Mouse (Mus musculus): ENCODE measurements around the gene Doxl2. TPM values are rescaled to one million over a fixed set of nuclear protein-coding genes. Genes with fewer than 3 reads are reported as not detected.
A peak's percentile ranks its signal among the peaks of the same experiment; 100 is the strongest.

Doxl2 gene
- polyA plus RNA-seq, 2 experiments = not detected

DNA sequence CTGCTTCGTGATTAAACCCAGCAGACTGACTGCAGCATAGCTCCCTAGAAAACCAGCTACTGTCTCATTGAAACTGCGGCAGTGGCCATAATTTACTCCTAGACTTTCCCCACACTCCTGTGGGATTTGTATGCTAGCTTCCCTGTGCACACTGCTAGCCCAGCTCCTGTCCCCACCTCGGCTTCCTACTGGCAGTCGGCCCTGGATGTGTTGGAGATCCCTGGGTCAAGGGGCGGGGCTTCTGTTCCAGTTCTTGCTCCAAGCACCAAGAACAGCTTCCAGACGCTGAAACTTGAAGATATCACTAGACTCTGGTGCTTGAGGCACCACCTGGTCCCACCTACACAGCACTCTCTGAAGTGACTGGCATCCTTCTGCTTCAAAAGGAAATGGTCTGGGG, 23.4 kb downstream of the Doxl2 start:
- H3K4me2 ChIP-seq (replicated peaks; ENCODE audit: low read depth, low read length, severe bottlenecking) = no peak overlapping the region
- no peak for TF ChIP-seq POLR2A (IDR thresholded peaks at IDR 0.05; ENCODE audit: borderline replicate concordance, extremely low read depth, insufficient read depth, insufficient read length)
- no peak overlapping the region for H3K9ac ChIP-seq (ENCODE audit: low read depth, low read length, severe bottlenecking)
- no peak for DNase-seq (ENCODE audit: low spot score)
- no peak overlapping the region for H3K27ac ChIP-seq (replicated peaks; ENCODE audit: low read depth, low read length)
- no peak for ATAC-seq (ENCODE audit: low FRiP score, low read depth)
- no peaks in the 10 kb centered on the region for H3K27me3 ChIP-seq (ENCODE audit: control insufficient read depth, insufficient read depth, low read length)
- no peaks in the 10 kb centered on the region for H3K36me3 ChIP-seq (ENCODE audit: control insufficient read depth, insufficient read depth, low read length)
- no peaks in the 10 kb centered on the region for H3K4me1 ChIP-seq (ENCODE audit: control insufficient read depth, insufficient read depth, low read length)
- H3K9me3 ChIP-seq (ENCODE audit: control insufficient read depth, low read length) = no peaks in the 10 kb centered on the region
- H3K4me3 ChIP-seq (replicated peaks; ENCODE audit: low read length) = no peak overlapping the region
- WGBS = 49% methylated on average over 6 of the region's 6 CpGs

DNA sequence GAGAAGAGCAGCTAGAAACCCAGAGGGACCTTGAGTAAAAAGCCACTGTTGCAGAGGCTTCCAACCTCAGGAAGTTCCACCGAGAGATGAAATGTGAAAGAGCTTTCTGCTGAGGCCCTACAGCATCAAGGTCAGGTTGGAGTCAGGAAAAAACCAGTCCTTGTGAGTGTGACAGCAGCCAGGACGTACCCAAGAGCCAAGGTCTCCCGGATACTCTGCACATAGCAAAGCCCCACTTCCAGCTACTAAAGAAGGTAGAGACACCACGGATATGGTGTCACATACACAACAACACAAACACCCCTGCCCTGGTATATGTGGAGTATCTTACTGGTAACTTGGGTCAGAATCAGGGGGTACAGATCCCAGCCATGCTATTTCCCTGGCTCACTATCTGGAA, 24.0 kb downstream of the Doxl2 start:
- H3K9me3 ChIP-seq (ENCODE audit: control insufficient read depth, low read length) = no peaks in the 10 kb centered on the region
- no peak for TF ChIP-seq POLR2A (IDR thresholded peaks at IDR 0.05; ENCODE audit: borderline replicate concordance, extremely low read depth, insufficient read depth, insufficient read length)
- no peak overlapping the region for H3K4me3 ChIP-seq (replicated peaks; ENCODE audit: low read length)
- H3K4me1 ChIP-seq (ENCODE audit: control insufficient read depth, insufficient read depth, low read length) = no peaks in the 10 kb centered on the region
- no peak overlapping the region for H3K4me2 ChIP-seq (replicated peaks; ENCODE audit: low read depth, low read length, severe bottlenecking)
- 83% methylated on average over 4 of the region's 4 CpGs for WGBS
- ATAC-seq (ENCODE audit: low FRiP score, low read depth) (no peak), DNase-seq (ENCODE audit: low spot score) (no peak)
- H3K27me3 ChIP-seq (ENCODE audit: control insufficient read depth, insufficient read depth, low read length) = no peaks in the 10 kb centered on the region
- H3K36me3 ChIP-seq (ENCODE audit: control insufficient read depth, insufficient read depth, low read length) = no peaks in the 10 kb centered on the region
- no peak overlapping the region for H3K9ac ChIP-seq (ENCODE audit: low read depth, low read length, severe bottlenecking)
- H3K27ac ChIP-seq (replicated peaks; ENCODE audit: low read depth, low read length) = no peak overlapping the region

DNA sequence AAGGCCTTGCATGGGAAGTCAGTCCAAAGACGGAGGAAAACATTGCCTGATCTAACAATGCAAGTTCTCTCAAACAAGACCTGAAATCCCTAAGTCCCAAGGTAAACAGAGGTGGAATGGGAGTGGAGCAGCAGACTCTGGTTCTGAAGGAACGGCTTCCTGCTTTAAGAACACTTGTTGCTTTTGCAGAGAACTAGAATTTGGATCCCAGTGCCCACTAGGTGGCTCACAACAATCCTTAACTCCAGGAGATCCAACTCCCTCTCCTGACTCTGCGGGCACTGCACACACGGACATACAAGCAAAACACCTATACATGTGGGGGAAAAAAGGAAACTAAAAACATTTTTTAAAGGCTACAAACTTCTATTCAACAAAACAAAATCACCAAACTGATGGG, 28.6 kb downstream of the Doxl2 start:
- 43% methylated on average over 4 of the region's 4 CpGs for WGBS
- Histone ChIP-seq H3K9ac (ENCODE audit: low read depth, low read length, severe bottlenecking) (no peak overlapping the region), H3K4me1 (ENCODE audit: control insufficient read depth, insufficient read depth, low read length) (peaks cover 2% of the 10 kb centered on the region), H3K9me3 (ENCODE audit: control insufficient read depth, low read length) (no peaks in the 10 kb centered on the region), H3K36me3 (ENCODE audit: control insufficient read depth, insufficient read depth, low read length) (no peaks in the 10 kb centered on the region), H3K4me3 (replicated peaks; ENCODE audit: low read length) (no peak overlapping the region), H3K27me3 (ENCODE audit: control insufficient read depth, insufficient read depth, low read length) (no peaks in the 10 kb centered on the region), H3K4me2 (replicated peaks; ENCODE audit: low read depth, low read length, severe bottlenecking) (no peak overlapping the region), H3K27ac (replicated peaks; ENCODE audit: low read depth, low read length) (no peak overlapping the region)
- ATAC-seq (ENCODE audit: low FRiP score, low read depth) (no peak), DNase-seq (ENCODE audit: low spot score) (no peak)
- no peak for TF ChIP-seq POLR2A (IDR thresholded peaks at IDR 0.05; ENCODE audit: borderline replicate concordance, extremely low read depth, insufficient read depth, insufficient read length)

DNA sequence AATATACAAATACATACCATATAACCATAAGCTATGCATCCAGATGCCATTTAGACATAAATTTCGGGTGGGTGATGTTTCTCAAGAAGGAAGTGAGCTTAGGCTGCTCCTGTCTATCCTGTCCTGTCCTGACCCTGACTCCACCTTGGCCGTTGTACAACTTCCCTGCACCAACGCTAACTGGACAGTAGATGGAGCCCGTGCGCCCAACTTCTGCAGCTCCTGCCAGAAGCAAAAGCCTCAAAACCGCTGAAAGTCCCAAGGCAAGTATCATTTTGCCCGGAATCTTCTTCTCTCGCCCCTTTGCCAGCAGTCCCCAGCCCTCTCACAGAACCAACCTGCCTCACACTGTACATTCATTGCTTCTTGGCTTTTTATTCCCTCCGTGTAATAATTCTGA, 33.2 kb downstream of the Doxl2 start:
- peak; percentile 34; the same call in 1 of the 2 replicates for ATAC-seq (ENCODE audit: low FRiP score, low read depth)

DNA sequence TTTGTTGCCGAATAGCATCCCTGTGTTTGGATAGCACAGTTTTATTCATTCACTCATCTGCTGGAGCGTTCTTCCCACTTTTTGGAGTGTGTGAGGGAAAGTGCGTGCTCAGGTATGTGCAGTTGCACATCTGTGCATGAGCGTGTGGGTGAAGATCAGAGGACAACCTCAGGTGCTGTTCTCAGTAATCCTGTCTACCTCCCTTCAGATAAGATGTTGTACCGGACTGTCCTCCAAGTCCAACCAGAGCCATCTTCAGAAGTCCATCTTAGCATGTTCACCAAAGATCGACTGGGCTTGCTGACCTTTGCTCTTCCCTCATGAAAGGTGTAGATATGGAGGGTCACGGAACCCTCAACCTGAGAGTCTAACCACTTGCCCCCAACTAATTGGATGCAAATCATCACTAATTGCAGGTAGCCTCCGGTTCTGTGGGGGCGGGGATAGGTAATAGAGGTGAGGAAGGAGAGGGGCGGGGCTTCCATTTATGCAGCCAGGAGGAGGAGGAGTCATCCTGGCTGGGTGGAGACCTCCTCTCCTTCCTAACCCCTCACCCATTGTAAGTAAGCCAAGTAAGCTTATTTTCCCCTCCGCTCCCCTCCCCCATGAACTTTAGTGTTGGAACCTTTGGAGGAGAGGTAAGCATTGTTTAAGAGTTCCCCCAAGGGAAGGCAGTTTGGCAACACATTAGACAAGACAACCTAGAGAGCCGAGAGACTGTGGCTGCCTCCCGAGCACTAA, 33.8 kb downstream of the Doxl2 start:
- no peak overlapping the region for H3K27ac ChIP-seq (replicated peaks; ENCODE audit: low read depth, low read length)
- no peaks in the 10 kb centered on the region for H3K27me3 ChIP-seq (ENCODE audit: control insufficient read depth, insufficient read depth, low read length)
- H3K4me1 ChIP-seq (ENCODE audit: control insufficient read depth, insufficient read depth, low read length) = peaks cover 8% of the 10 kb centered on the region
- 11% methylated on average over 13 of the region's 13 CpGs for WGBS
- TF ChIP-seq POLR2A (IDR thresholded peaks at IDR 0.05; ENCODE audit: borderline replicate concordance, extremely low read depth, insufficient read depth, insufficient read length) = no peak
- H3K4me3 ChIP-seq (replicated peaks; ENCODE audit: low read length) = peak overlapping the region; percentile 23
- H3K9ac ChIP-seq (ENCODE audit: low read depth, low read length, severe bottlenecking) = peak overlapping the region; percentile 2; the same call in 1 of the 2 replicates
- DNase-seq (ENCODE audit: low spot score) (peak; percentile 42), ATAC-seq (ENCODE audit: low FRiP score, low read depth) (peak; percentile 55)
- H3K9me3 ChIP-seq (ENCODE audit: control insufficient read depth, low read length) = no peaks in the 10 kb centered on the region
- H3K4me2 ChIP-seq (replicated peaks; ENCODE audit: low read depth, low read length, severe bottlenecking) = peak overlapping the region; percentile 49
- H3K36me3 ChIP-seq (ENCODE audit: control insufficient read depth, insufficient read depth, low read length) = no peaks in the 10 kb centered on the region

More for the DNA sequence above, 33.2 kb downstream of the Doxl2 start:
- Histone ChIP-seq H3K4me3 (replicated peaks; ENCODE audit: low read length) (peak overlapping the region; percentile 23), H3K9me3 (ENCODE audit: control insufficient read depth, low read length) (no peaks in the 10 kb centered on the region), H3K27ac (replicated peaks; ENCODE audit: low read depth, low read length) (no peak overlapping the region), H3K27me3 (ENCODE audit: control insufficient read depth, insufficient read depth, low read length) (no peaks in the 10 kb centered on the region), H3K36me3 (ENCODE audit: control insufficient read depth, insufficient read depth, low read length) (no peaks in the 10 kb centered on the region), H3K9ac (ENCODE audit: low read depth, low read length, severe bottlenecking) (peak overlapping the region; percentile 2; the same call in 1 of the 2 replicates), H3K4me2 (replicated peaks; ENCODE audit: low read depth, low read length, severe bottlenecking) (peak overlapping the region; percentile 49), H3K4me1 (ENCODE audit: control insufficient read depth, insufficient read depth, low read length) (peaks cover 8% of the 10 kb centered on the region)
- 2% methylated on average over 9 of the region's 9 CpGs for WGBS
- TF ChIP-seq POLR2A (IDR thresholded peaks at IDR 0.05; ENCODE audit: borderline replicate concordance, extremely low read depth, insufficient read depth, insufficient read length) = no peak
- peak; percentile 63 for DNase-seq (ENCODE audit: low spot score)
